Mouse (Mus musculus): ENCODE data around the gene Myom3. TPM values are rescaled to one million over a fixed set of nuclear protein-coding genes. Genes with fewer than 3 reads are reported as not detected.

The Myom3 gene
- total RNA-seq, 2 experiments from 2014 or later: 31.1 to 100 TPM

DNA sequence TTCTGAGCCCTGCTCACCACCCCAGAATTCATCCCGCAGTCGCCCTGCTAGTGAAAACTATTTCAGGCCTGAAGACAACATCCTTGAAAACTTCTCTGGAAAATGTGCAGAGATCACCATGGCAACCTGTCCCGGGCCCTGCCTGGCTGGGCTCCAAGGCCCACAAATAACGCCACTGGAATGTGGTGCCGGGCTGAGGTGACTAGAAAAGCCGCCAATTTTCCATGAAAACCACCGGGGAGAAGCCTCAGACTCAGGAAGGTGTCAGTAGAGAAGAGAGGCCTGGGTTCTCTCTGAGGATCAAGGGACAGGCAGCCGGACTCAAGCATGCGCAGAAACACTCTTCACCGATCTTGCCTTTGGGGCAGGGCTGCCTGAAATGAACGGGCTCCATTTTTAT is 69.0 kb downstream of the Myom3 start:
- no peak for TF ChIP-seq CTCF (IDR thresholded peaks at IDR 0.05)
- intact Hi-C loops (cut with DNase I): no loop called here
- peak overlapping the region; percentile 32 for H3K4me3 ChIP-seq
- peak; percentile 83 for DNase-seq
- H3K27ac ChIP-seq: peak overlapping the region; percentile 90

- TF ChIP-seq CTCF (IDR thresholded peaks at IDR 0.05): no peak
- Histone ChIP-seq H3K4me3 (peak overlapping the region; percentile 31), H3K27ac (peak overlapping the region; percentile 90)
- intact Hi-C loops (cut with DNase I): no loop called here
- DNase-seq: peak; percentile 74
Measured at GRCm38 (mm10) chr4:135832070-135832469, 72.6 kb downstream of the Myom3 start.

DNA sequence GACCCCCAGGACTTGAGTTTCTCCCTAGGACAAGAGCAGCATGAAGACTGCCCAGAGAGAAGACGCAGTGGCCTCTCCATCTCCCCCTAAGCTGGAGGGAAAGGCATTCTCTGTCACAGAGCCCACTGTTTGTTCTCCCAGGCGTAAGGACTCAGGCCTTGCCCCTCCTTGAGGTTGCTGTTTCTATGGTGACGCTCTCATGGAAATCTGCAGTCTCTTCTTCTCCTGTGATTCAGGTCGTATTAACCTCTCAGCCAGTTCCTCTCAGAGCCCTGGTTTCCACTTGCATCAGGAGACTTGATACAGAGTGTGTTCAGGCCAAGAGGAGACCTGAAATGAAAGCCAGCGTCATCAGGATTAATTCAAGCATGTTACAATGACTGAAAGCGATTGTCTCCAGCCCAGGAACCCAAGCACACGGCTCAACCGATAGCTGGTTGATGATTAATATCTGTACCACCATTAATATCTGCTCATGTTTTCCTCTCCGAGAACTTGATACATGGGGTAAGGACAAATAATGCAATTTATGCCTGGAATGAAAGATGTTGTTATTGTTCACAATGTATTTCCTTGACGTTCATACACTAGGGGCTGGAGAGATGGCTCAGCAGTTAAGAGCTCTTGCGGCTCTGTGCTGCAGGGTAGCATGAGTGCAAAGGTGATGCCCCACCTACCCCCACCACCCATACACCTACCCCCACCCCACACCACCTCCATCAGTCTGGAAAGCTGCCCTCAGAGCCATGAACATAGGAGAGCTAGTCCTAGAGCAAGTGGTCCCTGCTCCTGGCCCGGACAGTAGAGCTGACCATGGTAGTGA is 74.0 kb downstream of the Myom3 start:
- no peak for TF ChIP-seq CTCF (IDR thresholded peaks at IDR 0.05)

DNA sequence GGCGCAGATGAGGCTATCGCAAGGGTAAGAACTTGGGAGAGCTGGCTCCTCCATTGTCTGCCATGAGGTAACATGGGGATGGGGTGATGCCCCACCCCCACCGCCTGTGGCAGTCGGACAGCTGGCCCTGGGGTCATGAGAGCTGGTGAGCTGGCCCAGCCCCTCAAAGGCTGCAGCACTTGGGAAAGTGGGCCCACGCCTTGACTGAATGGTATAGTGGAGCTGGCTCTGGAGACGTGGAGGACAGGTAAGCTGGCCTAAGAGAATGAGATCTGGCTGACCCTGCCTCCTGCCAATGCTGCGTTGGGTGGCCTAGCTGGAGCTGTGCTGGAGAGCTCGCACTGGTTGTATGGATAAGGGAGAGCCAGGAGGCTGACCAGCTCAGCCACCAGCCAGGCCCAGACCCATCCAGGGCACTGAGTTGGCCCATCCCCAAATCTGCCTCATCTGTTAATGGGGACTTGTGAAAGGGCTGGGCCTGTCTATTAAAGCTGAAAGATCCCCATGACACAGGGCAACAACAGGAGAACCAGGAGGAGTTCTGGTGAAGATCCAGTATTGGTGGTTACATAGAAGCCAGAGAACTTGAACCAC is 74.7 kb downstream of the Myom3 start:
- intact Hi-C loops (cut with DNase I): no loop called here
- Histone ChIP-seq H3K27ac (peak overlapping the region; percentile 90), H3K4me3 (no peak overlapping the region)
- DNase-seq: no peak
- no peak for TF ChIP-seq CTCF (IDR thresholded peaks at IDR 0.05)

More for the DNA sequence above, 74.0 kb downstream of the Myom3 start:
- intact Hi-C loops (cut with DNase I): no loop called here
- Histone ChIP-seq H3K27ac (peak overlapping the region; percentile 90), H3K4me3 (no peak overlapping the region)
- DNase-seq: no peak

DNA sequence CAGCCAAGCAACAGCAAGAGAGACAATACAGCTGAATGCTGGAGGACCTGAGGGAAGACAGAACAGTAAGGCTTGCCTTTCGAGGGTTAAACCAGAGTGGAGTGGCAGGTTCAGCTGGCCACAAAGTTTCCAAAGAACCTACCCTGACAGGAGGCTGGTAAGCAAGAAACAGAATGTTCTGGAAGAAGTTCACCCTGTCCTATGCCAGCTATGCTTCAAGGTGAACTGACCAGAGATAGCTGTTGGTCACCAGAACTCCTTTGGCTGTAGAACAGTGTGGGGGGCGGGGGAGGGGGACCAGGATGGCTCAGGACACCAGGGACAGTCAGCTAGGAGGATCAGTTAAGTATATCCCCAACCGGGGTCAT is 79.4 kb downstream of the Myom3 start:
- H3K27ac ChIP-seq: peak overlapping the region; percentile 96

DNA sequence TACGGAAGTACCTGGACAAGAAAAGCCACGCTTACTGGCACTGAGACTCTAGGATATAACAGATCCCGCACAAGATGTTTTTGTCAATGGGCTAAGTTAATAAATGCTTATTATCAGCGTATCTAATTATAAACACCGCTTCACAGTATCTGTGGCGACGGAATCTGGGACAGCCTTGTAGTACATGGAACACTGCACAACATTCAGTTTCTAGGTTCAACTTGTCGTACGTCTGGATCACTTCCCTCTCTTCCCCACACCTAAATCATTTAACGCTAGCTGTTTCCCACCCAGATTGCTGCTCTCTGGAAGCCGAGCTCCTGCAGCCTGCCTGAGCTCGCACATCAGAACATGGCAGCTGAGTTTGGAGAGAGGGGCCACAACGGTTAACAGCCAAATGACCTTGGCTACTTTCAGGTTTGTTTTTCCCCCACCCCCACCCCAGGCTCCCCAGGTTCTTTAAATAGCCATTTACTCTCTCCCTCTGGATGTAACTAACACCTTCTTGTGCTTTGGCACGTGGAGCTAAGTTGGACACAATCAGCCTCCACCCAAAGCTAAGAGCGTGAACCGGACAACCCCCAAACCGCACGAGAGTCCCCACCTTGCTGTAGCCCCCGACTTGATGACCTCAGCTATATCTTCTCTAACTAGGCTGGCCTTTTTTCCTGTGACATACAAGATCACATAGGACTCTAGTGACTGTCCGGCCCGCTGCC is 79.9 kb downstream of the Myom3 start:
- intact Hi-C loops (cut with DNase I): no loop called here
- peak overlapping the region; percentile 52 for H3K4me3 ChIP-seq
- peak overlapping the region; percentile 96 for H3K27ac ChIP-seq
- peak; percentile 60 for DNase-seq
- TF ChIP-seq CTCF (IDR thresholded peaks at IDR 0.05): no peak

More for the DNA sequence above, 79.4 kb downstream of the Myom3 start:
- peak; percentile 50 for DNase-seq
- TF ChIP-seq CTCF (IDR thresholded peaks at IDR 0.05): no peak
- H3K4me3 ChIP-seq: peak overlapping the region; percentile 52
- intact Hi-C loops (cut with DNase I): no loop called here

GRCm38 (mm10) chr4:135844400-135844799 is 84.9 kb downstream of the Myom3 start:
- intact Hi-C loops (cut with DNase I): no loop called here
- DNase-seq: no peak
- Histone ChIP-seq H3K4me3 (no peak overlapping the region), H3K27ac (no peak overlapping the region)
- TF ChIP-seq CTCF (IDR thresholded peaks at IDR 0.05): no peak

DNA sequence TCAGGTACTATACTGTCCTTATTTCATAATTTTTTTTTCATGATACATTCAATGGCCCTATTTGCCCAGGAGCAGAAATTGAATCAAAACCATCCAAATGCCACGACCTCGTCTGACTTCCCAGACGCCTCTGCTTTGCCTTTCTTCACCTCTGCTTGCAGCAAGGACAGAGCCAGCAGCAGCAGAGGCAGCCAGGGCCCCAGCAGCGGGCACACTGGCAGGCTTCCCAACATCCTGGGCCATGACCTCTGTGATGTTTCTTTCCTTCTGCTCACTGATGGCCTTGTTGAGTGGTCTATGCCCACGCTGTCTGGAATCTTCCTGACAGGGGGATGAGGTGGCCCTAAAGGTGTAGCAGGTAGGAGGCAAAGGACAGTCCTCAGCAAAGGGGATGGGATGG is 88.1 kb downstream of the Myom3 start:
- no peak overlapping the region for H3K27ac ChIP-seq
- intact Hi-C loops (cut with DNase I): no loop called here
- H3K4me3 ChIP-seq: no peak overlapping the region
- DNase-seq: peak; percentile 59
- no peak for TF ChIP-seq CTCF (IDR thresholded peaks at IDR 0.05)

GRCm38 (mm10) chr4:135850411-135851095 is 91.0 kb downstream of the Myom3 start:
- DNase-seq: no peak
- Histone ChIP-seq H3K4me3 (no peak overlapping the region), H3K27ac (no peak overlapping the region)
- intact Hi-C loops (cut with DNase I): no loop called here
- TF ChIP-seq CTCF (IDR thresholded peaks at IDR 0.05): no peak

- no peak overlapping the region for H3K4me3 ChIP-seq
- intact Hi-C loops (cut with DNase I): no loop called here
- no peak overlapping the region for H3K27ac ChIP-seq
- no peak for DNase-seq
- no peak for TF ChIP-seq CTCF (IDR thresholded peaks at IDR 0.05)
Measured at GRCm38 (mm10) chr4:135851942-135852341, 92.4 kb downstream of the Myom3 start.

- intact Hi-C loops (cut with DNase I): no loop called here
- no peak overlapping the region for H3K27ac ChIP-seq
- H3K4me3 ChIP-seq: no peak overlapping the region
- TF ChIP-seq CTCF (IDR thresholded peaks at IDR 0.05): no peak
- no peak for DNase-seq
Measured at GRCm38 (mm10) chr4:135853987-135854546, 94.6 kb downstream of the Myom3 start.

- intact Hi-C loops (cut with DNase I): no loop called here
- H3K4me3 ChIP-seq: no peak overlapping the region
- TF ChIP-seq CTCF (IDR thresholded peaks at IDR 0.05): no peak
- peak overlapping the region; percentile 93 for H3K27ac ChIP-seq
- no peak for DNase-seq
Measured at GRCm38 (mm10) chr4:135854630-135855029, 95.1 kb downstream of the Myom3 start.
